Mouse (Mus musculus): ENCODE results near the gene Rps21.

The Rps21 gene

DNA sequence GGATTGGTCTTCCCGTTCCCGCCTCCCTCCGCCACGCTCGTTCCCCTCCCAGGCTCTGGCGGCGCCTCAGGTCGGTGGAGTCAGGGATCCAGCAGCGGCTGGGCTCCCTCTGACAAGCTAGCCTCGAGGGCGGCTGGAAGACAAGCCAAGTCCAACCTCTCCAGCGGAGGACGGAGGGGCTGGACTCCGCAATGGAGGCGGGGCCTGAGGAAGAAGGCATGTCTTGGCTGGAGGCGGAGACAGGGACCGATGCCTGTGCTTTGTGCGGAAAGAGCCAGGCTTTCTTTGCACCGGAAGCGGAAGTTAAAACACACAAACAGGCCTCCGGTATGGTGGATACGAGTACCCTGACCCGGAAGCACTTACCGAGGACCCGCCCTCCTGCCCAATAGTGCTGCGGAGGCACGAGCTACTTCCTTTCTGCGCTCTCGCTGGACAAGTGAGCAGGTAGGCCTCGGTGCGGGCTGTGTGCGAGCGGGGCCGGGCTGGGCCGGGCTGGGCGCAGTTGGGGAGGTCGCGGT is at the start of gene Rps21:
TSS of gene Rps21 (plus strand) at position 377 of the 521 bp plus-strand sequence.
- DNase-seq: peak; percentile 95 to 99

DNA sequence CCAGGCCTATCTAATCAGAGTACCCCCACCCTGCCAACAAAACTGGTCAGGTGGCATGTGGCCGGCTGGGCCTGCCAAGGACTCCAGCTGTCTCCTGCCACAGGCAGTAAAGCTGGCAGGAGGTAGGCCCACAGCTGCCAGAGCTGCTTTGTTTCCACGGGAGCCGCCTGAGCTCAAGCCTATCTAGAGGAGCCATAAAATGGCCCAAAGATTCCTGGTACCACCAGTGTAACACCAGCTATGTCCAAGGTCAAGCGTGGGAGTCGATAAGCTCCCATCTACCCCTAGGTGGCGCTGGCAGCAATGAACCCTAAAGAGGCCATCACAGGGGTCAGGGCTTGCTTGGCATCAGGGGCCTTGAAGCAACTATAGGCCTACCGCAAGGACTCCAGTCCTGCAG is 49.3 kb upstream of the Rps21 start:
- no peak for DNase-seq

- DNase-seq: no peak
Measured at GRCm38 (mm10) chr2:180208976-180209375, 48.2 kb upstream of the Rps21 start.

- no peak for DNase-seq
Measured at GRCm38 (mm10) chr2:180212255-180212654, 44.9 kb upstream of the Rps21 start.

DNA sequence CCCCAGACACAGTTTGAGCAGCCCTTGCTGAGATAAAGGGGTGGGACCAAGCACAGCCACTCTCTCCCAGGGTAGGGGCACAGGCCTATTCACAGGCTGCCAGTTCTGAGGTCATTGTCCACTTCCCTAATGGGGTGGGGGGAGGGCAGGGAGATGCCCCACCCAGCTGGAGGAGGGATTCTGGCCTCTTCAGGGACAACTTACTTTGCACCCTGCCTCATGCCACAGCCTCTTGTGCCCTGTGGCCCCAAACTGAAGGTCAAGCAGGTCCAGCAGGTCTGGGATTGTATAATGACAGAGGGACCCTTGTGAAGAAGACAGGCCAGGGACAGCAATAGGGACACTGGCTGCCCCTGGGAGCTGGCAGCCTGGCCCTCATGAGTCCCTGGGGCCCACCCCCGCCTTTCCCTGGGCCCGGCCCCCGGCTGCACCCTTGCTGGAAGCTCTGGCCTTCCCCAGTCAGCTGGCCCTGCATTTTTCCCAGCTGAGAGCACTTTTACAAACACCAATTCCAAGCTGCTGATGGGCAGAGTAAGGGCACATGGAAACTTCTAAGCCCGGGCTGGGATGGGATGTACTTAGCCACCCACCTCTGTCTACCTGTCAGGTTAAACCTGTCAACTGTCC is 42.7 kb upstream of the Rps21 start:
- no peak for DNase-seq

- no peak for DNase-seq
Measured at GRCm38 (mm10) chr2:180215011-180215461, 42.1 kb upstream of the Rps21 start.

GRCm38 (mm10) chr2:180215951-180216350 is 41.2 kb upstream of the Rps21 start:
- DNase-seq: no peak

DNA sequence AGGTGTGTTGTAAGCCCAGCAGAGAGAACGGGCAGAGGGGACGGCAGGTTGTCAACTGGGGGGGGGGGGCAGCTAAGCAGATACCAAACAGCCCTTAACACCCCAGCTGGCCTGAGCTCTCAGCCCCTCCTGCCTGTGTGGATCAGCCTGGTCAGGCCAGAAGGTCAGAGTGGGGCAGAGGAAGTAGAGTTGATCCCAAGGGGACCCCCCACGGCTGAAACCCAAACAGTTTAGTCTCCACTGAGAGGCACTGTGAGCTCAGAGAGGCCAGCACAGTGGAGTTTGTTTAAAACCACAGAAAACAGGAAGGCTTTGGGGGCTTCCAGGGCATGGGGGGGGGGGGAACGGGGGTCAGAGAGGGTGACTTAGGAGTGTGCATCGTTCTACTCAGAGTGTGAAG is 40.3 kb upstream of the Rps21 start:
- DNase-seq: no peak

GRCm38 (mm10) chr2:180217587-180217986 is 39.6 kb upstream of the Rps21 start:
- peak; percentile 54 to 55 for DNase-seq

- DNase-seq: no peak
Measured at GRCm38 (mm10) chr2:180218241-180218640, 38.9 kb upstream of the Rps21 start.

- DNase-seq: no peak
Measured at GRCm38 (mm10) chr2:180218677-180219076, 38.5 kb upstream of the Rps21 start.

GRCm38 (mm10) chr2:180219145-180219943 is 37.8 kb upstream of the Rps21 start:
- DNase-seq: no peak

DNA sequence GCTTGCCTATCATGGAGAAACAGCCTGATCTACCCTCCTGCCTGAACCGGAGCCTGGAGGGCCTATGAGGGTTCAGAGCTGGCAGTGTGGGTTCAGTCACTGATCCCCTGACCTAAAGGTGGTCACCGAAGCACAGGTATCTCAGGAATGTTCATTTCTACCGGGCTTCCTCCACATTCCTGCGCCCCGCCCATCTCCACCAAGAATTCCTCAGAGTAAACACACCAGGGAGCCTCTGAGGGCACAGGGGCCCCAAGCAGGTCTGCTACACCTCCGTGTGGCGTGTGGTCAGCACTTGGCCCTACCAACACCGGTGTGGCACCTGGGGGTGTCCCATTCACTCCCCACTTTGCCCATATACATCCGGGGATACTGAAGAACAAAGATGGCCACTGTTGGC is 37.0 kb upstream of the Rps21 start:
- DNase-seq: no peak

- DNase-seq: no peak
Measured at GRCm38 (mm10) chr2:180221051-180221450, 36.1 kb upstream of the Rps21 start.

- no peak for DNase-seq
Measured at GRCm38 (mm10) chr2:180222250-180222649, 34.9 kb upstream of the Rps21 start.

- no peak for DNase-seq
Measured at GRCm38 (mm10) chr2:180224647-180225043, 32.5 kb upstream of the Rps21 start.

GRCm38 (mm10) chr2:180225044-180225761 is 32.0 kb upstream of the Rps21 start:
- peak in 1 of 2 experiments; percentile 20 for DNase-seq

GRCm38 (mm10) chr2:180225762-180226378 is 31.3 kb upstream of the Rps21 start, which contains the start of gene Lama5:
Gene Lama5 (minus strand): TSS chr2:180225859.
- peak; percentile 28 to 48 for DNase-seq

DNA sequence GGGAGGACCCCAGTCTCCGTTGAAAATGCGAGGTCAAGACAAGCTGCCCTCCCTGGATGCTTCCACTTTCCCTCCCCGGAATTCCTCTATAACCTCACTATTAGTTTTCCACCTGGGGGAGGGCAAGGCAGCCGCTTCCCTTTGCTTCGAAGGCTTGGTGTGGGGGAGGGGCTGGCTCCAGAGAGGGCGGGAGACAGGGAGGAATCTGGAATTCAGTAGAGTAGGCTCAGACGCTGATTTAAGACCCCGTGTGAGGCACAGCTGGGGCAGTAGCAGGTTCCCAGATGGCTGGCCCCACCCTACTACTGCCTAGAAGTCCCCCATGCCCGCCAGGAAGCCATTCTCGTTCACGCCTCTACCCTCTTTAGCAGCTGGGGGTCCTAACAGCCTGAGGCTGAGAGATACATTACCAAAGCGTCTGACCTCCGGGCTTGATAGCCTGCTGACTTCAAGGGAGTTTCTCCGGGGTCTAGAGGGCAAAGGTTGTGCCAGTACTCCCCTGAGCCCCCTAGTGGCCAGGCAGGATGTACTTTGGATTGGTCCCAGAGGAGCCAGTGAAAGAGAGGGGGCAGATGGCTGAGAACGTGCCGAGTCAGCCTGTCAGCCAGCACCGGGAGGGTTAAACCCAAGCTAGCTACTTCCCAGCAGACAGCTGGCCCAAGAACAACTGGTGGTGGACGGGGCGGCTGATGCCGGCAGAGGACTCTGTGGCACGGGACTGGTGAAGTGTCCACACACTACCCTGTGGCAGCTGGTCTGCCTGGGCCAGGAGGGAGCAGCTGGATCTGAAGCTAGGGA is 29.7 kb upstream of the Rps21 start:
- DNase-seq: peak; percentile 29 to 45

- no peak for DNase-seq
Measured at GRCm38 (mm10) chr2:180228060-180228458, 29.1 kb upstream of the Rps21 start.

- DNase-seq: no peak
Measured at GRCm38 (mm10) chr2:180228592-180228991, 28.6 kb upstream of the Rps21 start.

GRCm38 (mm10) chr2:180229129-180229528 is 28.0 kb upstream of the Rps21 start:
- DNase-seq: no peak
